ENCODE assay signal across 17 mouse cellular contexts in the genomic region with DNA sequence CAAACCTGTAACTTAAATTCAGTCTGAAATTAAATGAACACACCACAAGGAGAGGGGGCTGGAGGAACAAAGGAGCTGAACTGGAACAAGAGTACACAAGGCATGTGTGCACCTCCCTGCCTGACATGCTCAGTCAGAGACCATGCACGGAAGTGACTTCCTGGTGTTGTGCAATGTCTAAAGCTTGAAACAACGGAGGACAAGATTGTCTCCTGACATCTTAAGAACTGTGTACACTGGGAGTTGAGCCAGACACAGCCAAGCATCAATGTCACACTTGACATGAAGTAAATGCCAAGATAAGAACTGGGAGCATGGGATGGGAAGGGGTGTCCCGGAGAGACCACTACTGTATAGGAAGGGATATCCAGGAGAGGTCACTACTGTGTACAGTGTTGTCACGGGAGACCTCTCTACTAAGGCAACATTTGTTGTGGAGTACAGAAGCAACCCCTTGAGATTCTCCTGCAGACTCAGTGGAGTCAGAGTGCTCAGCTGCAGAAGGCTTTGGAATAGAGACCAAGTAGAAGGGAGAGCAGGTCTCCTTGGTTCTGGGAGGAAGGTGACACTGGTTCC.
DNase-seq lines count a peak whose midpoint lies in the region; ATAC-seq and TF ChIP-seq lines count a peak whose summit lies in the region.
"Had no signal": no experiment of that assay in that cellular context is flagged by ENCODE, and none has a peak within 500 bp of the region (broad histone marks: within the 10 kb centered on the region; RNA-seq: fewer than 3 reads in every experiment).

No protein-coding gene starts in this region.

- H3K36me3 ChIP-seq in heart, embryonic 13.5 days = peaks cover 6% of the 10 kb centered on the region; the same call in 1 of the 2 replicates
- no peaks in the 10 kb centered on the region for H3K36me3 ChIP-seq in lung, embryonic 14.5 days (ENCODE audit: insufficient read depth)
- H3K36me3 ChIP-seq: forebrain, embryonic 15.5 days; G1E had no signal

- no peaks in the 10 kb centered on the region for H3K27me3 ChIP-seq in heart, embryonic 13.5 days (replicated peaks)
- H3K27me3 ChIP-seq in lung, embryonic 14.5 days (ENCODE audit: insufficient read depth, low read length) = no peaks in the 10 kb centered on the region; the same call in 1 of the 2 replicates
- H3K27me3 ChIP-seq: forebrain, embryonic 15.5 days had no signal

- no peak overlapping the region for H3K4me2 ChIP-seq in heart, embryonic 13.5 days
- no peak overlapping the region for H3K4me2 ChIP-seq in lung, embryonic 14.5 days
- H3K4me2 ChIP-seq: forebrain, embryonic 15.5 days had no signal

- H3K4me3 ChIP-seq in heart, embryonic 13.5 days = no peak overlapping the region
- H3K4me3 ChIP-seq in lung, embryonic 14.5 days (ENCODE audit: low read depth, low read length) = no peak overlapping the region
- H3K4me3 ChIP-seq: forebrain, embryonic 15.5 days had no signal

- peak overlapping the region; percentile 20; the same call in 1 of the 2 replicates for H3K27ac ChIP-seq in heart, embryonic 13.5 days (replicated peaks)
- no peak overlapping the region for H3K27ac ChIP-seq in lung, embryonic 14.5 days (ENCODE audit: low read depth)
- H3K27ac ChIP-seq: forebrain, embryonic 15.5 days; kidney, postnatal 0 days had no signal

- WGBS in heart, embryonic 13.5 days = 17% methylated on average over 4 of the region's 4 CpGs
- 20% methylated on average over 4 of the region's 4 CpGs for WGBS in lung, embryonic 14.5 days

- DNase-seq in heart, postnatal 14 days = no peak
- peak; percentile 68 for DNase-seq in lung, embryonic 14.5 days
- DNase-seq in lung, postnatal 4 days = no peak
- peak; percentile 22 for DNase-seq in lung, postnatal 14 days
- no peak for DNase-seq in left cerebral cortex, adult 11 months (ENCODE audit: low spot score)
- no peak for DNase-seq in adrenal gland, adult 18-20 months (ENCODE audit: low spot score in 2 of 2)
- DNase-seq: adrenal gland, postnatal 14 days; cerebellum, adult 2 months; layer of hippocampus, adult 9-11 months; liver; right cerebral cortex, postnatal 14 days had no signal

- peaks cover 59% of the 10 kb centered on the region for H3K4me1 ChIP-seq in heart, embryonic 13.5 days
- no peaks in the 10 kb centered on the region for H3K4me1 ChIP-seq in lung, embryonic 14.5 days (ENCODE audit: insufficient read depth)
- H3K4me1 ChIP-seq: forebrain, embryonic 15.5 days had no signal

- TF ChIP-seq CTCF in lung, embryonic 14.5 days (IDR thresholded peaks at IDR 0.05; ENCODE audit: low read depth) = no peak

- no peak for ATAC-seq in heart, embryonic 13.5 days (ENCODE audit: extremely low read depth, insufficient number of reproducible peaks, low FRiP score, low TSS enrichment)
- peak; percentile 66; the same call in 1 of the 2 replicates for ATAC-seq in lung, embryonic 14.5 days (ENCODE audit: insufficient read depth)
- ATAC-seq: forebrain, embryonic 15.5 days; inflammation-experienced regulatory T-cells, adult 6 months; midbrain, embryonic 16.5 days had no signal

- H3K9me3 ChIP-seq in heart, embryonic 13.5 days = no peaks in the 10 kb centered on the region
- no peaks in the 10 kb centered on the region for H3K9me3 ChIP-seq in lung, embryonic 14.5 days (ENCODE audit: low read depth, low read length)
- H3K9me3 ChIP-seq: forebrain, embryonic 15.5 days had no signal

- no peak overlapping the region for H3K9ac ChIP-seq in heart, embryonic 13.5 days
- no peak overlapping the region for H3K9ac ChIP-seq in lung, embryonic 14.5 days
- H3K9ac ChIP-seq: forebrain, embryonic 15.5 days had no signal

- intact Hi-C loops in heart, postnatal 14 days (cut with DNase I) = no loop called here

Comparison
In these comparisons a context has a peak if more than half of its experiments do, and no peak if none do; other contexts are left out.
1. DNase-seq: peak in lung, embryonic 14.5 days (single experiment) and lung, postnatal 14 days (single experiment); none in heart, postnatal 14 days (0 of 2), lung, postnatal 4 days (0 of 2), left cerebral cortex, adult 11 months (single experiment) and adrenal gland, adult 18-20 months (0 of 2).